Mouse (Mus musculus): ENCODE data around the gene Fkbp2.

GRCm38 (mm10) chr19:6972247-6972917 is 7.9 kb downstream of the Fkbp2 start:
- TF ChIP-seq CTCF (conservative IDR thresholded peaks at IDR 0.05; ENCODE audit: low read length) (no peak), POU5F1 (IDR thresholded peaks at IDR 0.05; ENCODE audit: borderline replicate concordance, low read length) (no peak), NANOG (IDR thresholded peaks at IDR 0.05; ENCODE audit: borderline replicate concordance, low read length) (no peak)
